ENCODE assay signal across 21 mouse cellular contexts in the genomic region with DNA sequence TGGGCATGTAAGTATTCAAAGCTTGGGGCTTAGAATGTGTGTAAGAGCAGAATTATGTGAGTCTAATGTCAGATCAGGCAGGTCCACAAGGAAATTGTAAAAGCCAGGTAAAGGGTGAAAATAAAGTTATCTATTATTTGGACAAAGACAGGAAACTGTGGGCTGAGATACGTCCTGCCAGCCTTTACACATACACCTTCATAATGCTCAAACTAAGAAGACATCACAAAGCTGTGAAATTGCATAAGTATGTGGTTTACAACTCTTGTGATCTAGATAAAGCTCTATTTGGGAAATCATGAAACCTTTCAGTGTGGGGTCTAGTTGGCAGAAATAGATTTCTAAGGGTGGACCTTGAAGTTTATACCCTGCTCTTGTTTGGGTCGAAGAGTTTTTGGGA.
"Had no signal": no experiment of that assay in that cellular context is flagged by ENCODE, and none has a peak within 500 bp of the region (broad histone marks: within the 10 kb centered on the region; RNA-seq: fewer than 3 reads in every experiment).

No protein-coding gene starts in this region.

- H3K9ac ChIP-seq: liver, embryonic 15.5 days; liver, postnatal 0 days; lung, embryonic 15.5 days; midbrain, embryonic 12.5 days; neural tube, embryonic 12.5 days had no signal

- H3K4me1 ChIP-seq: liver, embryonic 15.5 days; lung, embryonic 15.5 days; midbrain, embryonic 10.5 days; midbrain, embryonic 12.5 days; neural tube, embryonic 12.5 days had no signal

- ATAC-seq: liver, postnatal 0 days; lung, postnatal 0 days; midbrain, embryonic 16.5 days had no signal

- H3K9me3 ChIP-seq: liver, embryonic 15.5 days; lung, embryonic 15.5 days; midbrain, embryonic 10.5 days; midbrain, embryonic 12.5 days; neural tube, embryonic 12.5 days had no signal

- DNase-seq: liver, postnatal 0 days; lung, adult 2 months; lung, postnatal 14 days; lung, postnatal 36 days; midbrain, embryonic 14.5 days; retina, postnatal 1 day; right cerebral cortex, adult 18-20 months; right cerebral cortex, postnatal 25 days; right cerebral cortex, postnatal 4 days; spleen, adult 18-20 months; thymus, adult 2 months; thymus, postnatal 4 days had no signal

- H3K27me3 ChIP-seq: liver, embryonic 15.5 days; lung, embryonic 15.5 days; midbrain, embryonic 12.5 days; neural tube, embryonic 12.5 days had no signal

- H3K4me3 ChIP-seq: liver, embryonic 15.5 days; lung, embryonic 15.5 days; midbrain, embryonic 10.5 days; midbrain, embryonic 12.5 days; myocyte; neural tube, embryonic 12.5 days had no signal

- H3K36me3 ChIP-seq: liver, embryonic 15.5 days; lung, embryonic 15.5 days; midbrain, embryonic 10.5 days; midbrain, embryonic 12.5 days; neural tube, embryonic 12.5 days had no signal

- H3K27ac ChIP-seq: liver, embryonic 15.5 days; lung, embryonic 15.5 days; macrophage; midbrain, embryonic 10.5 days; midbrain, embryonic 12.5 days; neural tube, embryonic 12.5 days had no signal

- H3K4me2 ChIP-seq: liver, embryonic 15.5 days; lung, embryonic 15.5 days; midbrain, embryonic 12.5 days; neural tube, embryonic 12.5 days had no signal
